Mouse (Mus musculus): Measurements from ENCODE around the gene Gdap2.

The Gdap2 gene

GRCm38 (mm10) chr3:100162315-100163105 is at the start of gene Gdap2, which contains the start of gene Wdr3:
Gene Gdap2 (plus strand): TSS chr3:100162381.
Gene Wdr3 (minus strand): TSS chr3:100162407.
- peak; percentile 97 for DNase-seq (ENCODE audit: low read depth, low spot score)

DNA sequence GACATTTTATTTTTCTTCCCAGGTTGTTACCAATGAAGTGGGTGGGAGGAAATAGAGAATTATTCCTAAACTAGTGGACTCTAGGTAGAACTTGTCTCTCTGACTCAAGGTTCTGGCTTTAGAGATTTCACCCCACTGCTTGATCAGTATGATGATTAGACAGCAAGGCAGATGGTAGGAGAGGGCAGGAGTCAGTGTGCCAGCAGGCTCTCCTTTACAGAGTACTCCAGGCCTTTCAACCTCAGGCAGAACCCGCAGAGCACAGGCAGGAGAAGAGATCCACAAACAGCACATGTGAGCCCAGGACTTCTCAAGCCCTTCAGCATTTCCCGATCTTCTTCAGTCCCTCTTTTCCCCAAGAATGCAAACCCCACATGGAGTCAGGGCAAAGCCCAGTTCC is 43.5 kb upstream of the Gdap2 start:
- no peak for DNase-seq (ENCODE audit: low read depth, low spot score)

DNA sequence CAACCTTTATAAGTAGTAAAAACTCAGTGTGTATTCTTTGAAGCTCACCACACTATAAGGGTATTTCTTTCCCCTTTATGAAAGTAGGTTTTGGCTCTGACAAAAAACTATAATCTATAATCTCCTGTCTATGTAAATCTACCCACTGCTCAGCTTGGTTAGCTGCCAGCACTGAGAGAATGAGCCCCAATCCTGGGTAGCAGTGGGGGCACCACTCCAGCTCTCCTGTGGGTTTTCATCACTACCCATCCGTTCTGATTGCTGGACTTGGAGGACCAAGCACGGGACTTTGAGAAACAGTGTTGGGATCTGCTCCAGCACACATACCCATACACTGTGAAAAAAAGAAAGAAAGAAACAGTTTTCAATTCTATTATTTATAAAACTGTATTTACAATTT is 40.2 kb upstream of the Gdap2 start:
- DNase-seq (ENCODE audit: low read depth, low spot score) = no peak

DNA sequence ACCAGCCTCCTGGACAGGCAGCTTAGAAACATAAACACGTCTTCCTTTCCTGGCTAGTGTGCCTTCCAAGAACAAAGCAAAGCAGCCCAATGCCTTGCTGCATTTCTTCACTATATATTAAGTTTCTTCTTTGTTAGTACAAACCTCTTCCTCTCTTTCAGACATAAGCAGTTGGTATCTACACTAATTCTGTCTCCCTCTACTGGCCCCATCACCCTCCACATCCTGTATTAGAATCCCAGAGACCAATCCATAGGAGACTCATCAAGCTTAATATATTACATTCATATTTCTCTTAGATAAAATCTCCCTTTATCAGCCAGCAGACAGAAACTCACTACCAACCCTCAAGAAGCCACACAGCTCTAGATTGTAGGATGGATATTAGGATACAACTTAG is 39.7 kb upstream of the Gdap2 start:
- DNase-seq (ENCODE audit: low read depth, low spot score) = no peak

DNA sequence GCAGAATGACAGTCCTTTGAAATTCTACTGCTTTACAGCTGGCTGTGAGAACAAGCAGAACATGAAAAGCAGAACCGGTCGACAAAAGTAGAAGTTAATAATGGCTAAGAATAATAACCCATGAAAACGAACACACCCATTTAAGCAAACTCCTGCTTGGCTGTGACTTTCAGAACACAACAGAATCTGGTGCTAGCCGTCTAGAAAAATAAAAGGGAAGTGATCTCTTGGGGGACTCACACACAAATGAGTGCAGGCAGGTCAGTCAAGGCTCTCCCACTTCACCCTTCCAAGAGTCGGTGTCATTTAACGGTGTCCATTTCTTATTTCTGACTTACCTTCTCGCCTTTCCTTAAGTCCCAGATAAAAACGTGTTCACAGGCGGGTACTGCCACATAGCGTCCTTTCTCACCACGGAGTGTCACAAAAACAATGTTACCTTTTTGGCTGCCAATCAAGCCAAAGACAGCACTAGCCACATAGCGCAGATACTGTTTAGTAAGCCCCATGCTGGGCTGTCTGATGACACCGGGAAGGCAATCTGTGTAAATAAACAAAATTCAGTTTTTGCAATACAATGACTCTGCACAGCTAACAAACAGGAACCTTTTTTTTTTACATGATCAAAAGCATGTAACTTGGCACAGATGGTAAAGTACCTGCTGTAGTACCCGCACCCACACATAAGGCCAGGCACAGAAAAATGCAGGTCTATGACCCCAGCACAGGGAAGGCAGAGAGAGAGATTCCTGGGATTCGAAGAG is 1.3 kb upstream of the Gdap2 start:
- no peak for DNase-seq (ENCODE audit: low read depth, low spot score)

DNA sequence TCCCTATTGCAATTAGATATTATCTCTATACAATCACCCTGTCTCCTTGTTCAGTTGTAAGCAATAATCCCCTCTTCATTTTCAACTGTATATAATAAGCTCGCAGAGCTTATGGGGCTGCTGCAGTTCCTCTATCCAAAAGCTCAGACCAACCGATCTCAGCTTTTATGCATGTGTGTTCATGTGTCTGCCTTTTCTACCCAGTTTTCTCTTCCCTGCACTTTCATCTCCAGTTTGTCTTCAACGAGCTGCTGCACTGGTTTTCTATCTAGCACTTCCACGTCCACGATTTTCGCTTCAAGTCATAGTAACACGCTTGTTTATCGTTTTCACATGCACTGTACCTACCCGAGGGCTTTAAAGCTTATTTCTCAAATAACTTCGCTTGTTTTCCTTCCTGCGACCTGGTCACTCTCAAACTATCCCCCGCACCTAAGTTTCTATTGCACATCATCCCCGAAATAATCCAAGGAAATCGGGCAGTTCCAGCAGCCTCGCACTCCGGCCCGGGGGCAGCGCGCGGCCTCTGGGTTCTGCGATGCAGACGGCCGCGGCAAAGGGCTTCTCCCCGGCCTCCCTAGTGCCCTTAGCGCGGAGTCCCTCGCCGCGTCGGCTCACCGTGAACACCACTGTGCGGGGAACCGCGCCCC is 391 bp upstream of the Gdap2 start:
- no peak for DNase-seq (ENCODE audit: low read depth, low spot score)

DNA sequence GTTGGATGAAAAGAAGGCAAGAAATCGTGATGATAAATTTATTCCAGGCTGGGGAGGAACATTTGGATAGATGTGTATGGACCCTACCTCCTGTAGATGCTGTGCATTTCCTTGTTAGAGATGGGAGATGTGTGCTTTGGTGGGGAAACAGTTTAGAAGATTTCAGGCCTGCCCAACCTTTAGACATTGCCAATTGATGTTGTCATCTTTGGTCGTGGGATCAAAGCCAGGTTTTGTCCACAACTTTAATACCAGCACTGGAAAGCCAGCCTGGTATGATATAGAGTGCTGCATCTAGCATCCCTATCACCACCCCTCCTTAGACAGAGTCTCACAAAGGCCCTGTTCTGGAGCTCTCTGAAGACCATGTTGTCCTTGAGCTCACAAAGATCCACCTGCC is 1.4 kb downstream of the Gdap2 start:
- DNase-seq (ENCODE audit: low read depth, low spot score) = no peak

- no peak for DNase-seq (ENCODE audit: low read depth, low spot score)
These were observed 2.8 kb downstream of the Gdap2 start for GRCm38 (mm10) chr3:100164991-100165390.

- no peak for DNase-seq (ENCODE audit: low read depth, low spot score)
These were observed 13.8 kb downstream of the Gdap2 start for GRCm38 (mm10) chr3:100176031-100176430.

DNA sequence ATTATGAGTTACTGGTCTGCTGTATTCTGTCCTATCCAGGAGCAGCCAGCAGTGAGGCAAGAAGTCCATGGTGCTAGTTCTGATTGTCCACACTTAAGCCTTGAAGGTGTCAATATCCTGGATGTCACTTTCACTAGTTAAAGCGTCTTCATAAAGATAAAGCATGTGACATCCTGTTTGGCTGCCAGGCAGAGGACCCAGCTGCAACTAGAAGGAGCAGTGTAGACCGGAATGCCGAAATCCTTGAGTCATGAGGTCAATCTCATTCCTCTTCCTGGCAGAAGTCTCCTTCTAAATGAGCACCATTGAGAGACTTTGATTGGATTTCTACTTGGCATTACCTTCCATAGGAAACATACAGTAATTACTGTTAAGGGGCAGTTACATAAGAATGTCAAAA is 18.3 kb downstream of the Gdap2 start:
- no peak for DNase-seq (ENCODE audit: low read depth, low spot score)

DNA sequence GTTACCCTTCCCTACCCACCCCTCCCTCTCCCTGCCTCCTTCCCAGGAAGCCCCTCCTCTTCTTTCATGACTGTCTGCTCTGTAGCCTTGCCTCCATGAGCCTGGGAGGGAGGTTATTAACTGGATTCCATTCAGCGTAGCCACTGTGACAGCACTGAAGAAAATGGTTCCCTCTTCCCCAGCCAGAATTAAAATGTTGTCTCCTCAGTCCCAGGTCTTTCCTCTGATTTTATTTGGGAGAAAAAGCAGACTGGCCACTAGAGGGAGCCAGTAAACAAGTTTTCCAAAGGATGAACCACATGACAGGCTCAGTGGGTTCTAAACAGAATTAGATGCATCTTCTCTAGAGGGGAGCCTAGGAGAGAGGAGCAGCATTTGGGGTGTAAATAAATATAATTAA is 27.3 kb downstream of the Gdap2 start:
- DNase-seq (ENCODE audit: low read depth, low spot score) = peak; percentile 65

- DNase-seq (ENCODE audit: low read depth, low spot score) = no peak
These were observed 27.7 kb downstream of the Gdap2 start for GRCm38 (mm10) chr3:100189861-100190260.

DNA sequence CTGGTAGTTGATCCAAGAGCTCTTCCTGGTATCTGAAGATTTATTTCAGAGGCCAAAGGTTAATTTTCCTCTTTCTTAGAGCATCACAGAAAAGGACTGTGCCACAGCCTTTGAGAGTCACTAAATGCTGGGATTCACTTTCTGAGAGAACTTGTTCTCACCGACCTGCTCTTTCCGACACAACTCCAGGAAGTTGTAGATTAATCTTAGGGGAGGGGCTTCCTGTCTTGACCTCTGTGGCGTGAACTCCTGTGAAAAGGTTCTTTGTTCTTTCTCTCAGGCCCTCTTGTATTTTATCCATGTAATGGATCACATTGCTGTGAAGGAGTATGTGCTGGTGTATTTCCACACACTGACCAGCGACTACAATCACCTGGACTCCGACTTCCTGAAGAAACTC is 32.0 kb downstream of the Gdap2 start:
- DNase-seq (ENCODE audit: low read depth, low spot score) = no peak

DNA sequence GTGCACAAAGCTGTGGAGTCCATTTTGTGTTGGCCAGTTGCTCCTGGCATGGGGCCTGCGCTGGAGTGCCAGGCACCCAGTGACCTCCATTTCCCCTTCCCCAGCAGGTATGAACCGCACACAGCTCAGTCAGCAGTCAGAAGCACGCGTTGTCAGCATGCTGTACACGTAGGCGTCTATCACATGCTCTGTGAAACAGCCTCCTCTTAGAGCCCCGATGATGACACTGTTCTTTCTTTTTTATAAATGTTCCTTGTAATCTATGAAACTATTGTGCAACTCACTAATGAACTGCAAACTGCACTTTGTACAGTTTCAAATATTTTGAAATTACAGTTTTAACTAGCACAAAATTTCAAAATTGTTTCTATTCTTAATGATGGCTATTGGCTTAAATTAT is 39.4 kb downstream of the Gdap2 start:
- DNase-seq (ENCODE audit: low read depth, low spot score) = no peak

GRCm38 (mm10) chr3:100206973-100207372 is 44.8 kb downstream of the Gdap2 start:
- DNase-seq (ENCODE audit: low read depth, low spot score) = no peak

- no peak for DNase-seq (ENCODE audit: low read depth, low spot score)
These were observed 53.3 kb downstream of the Gdap2 start for GRCm38 (mm10) chr3:100215469-100215868.

- DNase-seq (ENCODE audit: low read depth, low spot score) = no peak
These were observed 63.3 kb downstream of the Gdap2 start for GRCm38 (mm10) chr3:100225326-100225959.

- DNase-seq (ENCODE audit: low read depth, low spot score) = no peak
These were observed 65.3 kb downstream of the Gdap2 start for GRCm38 (mm10) chr3:100227509-100227908.

DNA sequence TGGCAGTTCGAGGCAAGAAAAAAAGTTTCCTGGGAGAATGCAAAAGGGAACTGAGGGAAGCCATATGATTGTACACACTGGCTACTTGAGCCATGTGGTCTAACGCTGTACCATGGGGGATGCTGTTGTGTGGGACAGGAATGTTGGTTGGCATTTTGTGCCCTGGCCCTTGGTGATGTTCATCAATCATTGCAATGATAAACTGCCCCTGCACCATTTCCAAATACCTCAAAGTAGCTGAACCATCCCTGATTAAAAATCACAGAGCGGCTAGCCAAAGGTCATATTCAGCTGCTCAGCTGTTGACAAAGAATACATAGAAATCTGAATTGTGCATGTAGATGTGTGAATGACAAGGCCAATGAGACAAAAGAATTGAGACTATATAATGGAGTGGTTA is 66.8 kb downstream of the Gdap2 start:
- DNase-seq (ENCODE audit: low read depth, low spot score) = no peak

DNA sequence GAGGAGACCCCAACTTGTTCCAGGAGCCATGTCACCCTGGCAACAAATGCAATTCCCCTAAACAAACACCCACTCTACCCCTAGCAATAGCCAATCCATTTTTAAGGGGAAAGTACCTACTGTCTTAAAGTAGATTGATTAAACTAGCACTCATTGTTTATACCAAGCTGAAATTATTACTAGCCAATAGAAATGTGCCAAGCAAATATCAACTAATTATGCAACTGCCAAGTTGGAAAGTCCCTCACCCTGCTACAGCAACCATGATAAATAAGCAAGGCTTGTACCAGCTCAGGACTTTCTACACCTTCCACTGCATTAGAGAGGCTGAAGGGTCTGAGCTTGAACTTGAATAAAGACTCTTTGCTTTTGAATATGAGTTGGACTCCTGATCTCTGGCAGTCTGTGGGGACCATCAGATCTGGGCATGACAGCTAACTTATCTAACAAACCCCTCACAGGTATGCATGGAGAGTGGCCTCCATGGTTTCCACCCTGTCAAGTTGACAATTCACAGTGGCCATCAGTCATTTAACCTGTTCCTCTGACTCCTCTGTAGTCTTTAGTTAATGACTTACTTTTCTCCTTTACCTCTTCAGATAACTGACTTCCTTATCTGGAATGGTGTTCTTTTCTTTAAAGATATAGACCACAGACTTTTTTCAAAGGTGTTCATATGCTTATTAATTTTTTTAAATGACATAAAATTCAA is 74.7 kb downstream of the Gdap2 start:
- no peak for DNase-seq (ENCODE audit: low read depth, low spot score)

- DNase-seq (ENCODE audit: low read depth, low spot score) = no peak
These were observed 80.0 kb downstream of the Gdap2 start for GRCm38 (mm10) chr3:100242230-100242629.

All from retina, postnatal 7 days (tissue).